In genomic region chr13:114604037-114604694, GRCm38 (mm10) we compare ENCODE assay signal across 19 mouse cellular contexts.
DNase-seq lines count a peak whose midpoint lies in the region; ATAC-seq and TF ChIP-seq lines count a peak whose summit lies in the region.
"Had no signal": no experiment of that assay in that cellular context is flagged by ENCODE, and none has a peak within 500 bp of the region (broad histone marks: within the 10 kb centered on the region; RNA-seq: fewer than 3 reads in every experiment).

No protein-coding gene starts in this region.

- DNase-seq in forebrain, embryonic 10.5 days (ENCODE audit: extremely low spot score, low spot score) = no peak
- DNase-seq in midbrain, embryonic 14.5 days = peak; percentile 0
- DNase-seq in forebrain, postnatal 0 days = peak; percentile 80
- DNase-seq in adrenal gland, adult 18-20 months (ENCODE audit: low spot score in 2 of 2) = no peak
- DNase-seq: adrenal gland, adult 2 months; adrenal gland, postnatal 25 days; cerebellum, adult 11-12 months; cerebellum, adult 9-10 months; gastrocnemius, postnatal 25 days; heart, postnatal 36 days; kidney, adult 11 months had no signal

- H3K27ac ChIP-seq in forebrain, embryonic 15.5 days (replicated peaks) = no peak overlapping the region
- H3K27ac ChIP-seq in forebrain, embryonic 10.5 days = no peak overlapping the region
- no peak overlapping the region for H3K27ac ChIP-seq in midbrain, embryonic 14.5 days (replicated peaks; ENCODE audit: low read depth, low read length)
- H3K27ac ChIP-seq in midbrain, embryonic 16.5 days (ENCODE audit: low read length) = no peak overlapping the region
- H3K27ac ChIP-seq in forebrain, postnatal 0 days (ENCODE audit: low read depth, low read length) = no peak overlapping the region
- H3K27ac ChIP-seq: embryonic facial prominence, embryonic 12.5 days; heart, embryonic 13.5 days had no signal

- H3K9ac ChIP-seq in forebrain, embryonic 15.5 days (replicated peaks) = no peak overlapping the region
- H3K9ac ChIP-seq in midbrain, embryonic 14.5 days (replicated peaks; ENCODE audit: low read length) = no peak overlapping the region
- no peak overlapping the region for H3K9ac ChIP-seq in midbrain, embryonic 16.5 days (ENCODE audit: low read depth, low read length)
- H3K9ac ChIP-seq in forebrain, postnatal 0 days = no peak overlapping the region
- H3K9ac ChIP-seq: embryonic facial prominence, embryonic 12.5 days; heart, embryonic 13.5 days had no signal

- 63% methylated on average over 11 of the region's 11 CpGs for WGBS in forebrain, embryonic 15.5 days
- WGBS in forebrain, embryonic 10.5 days = 90% methylated on average over 11 of the region's 11 CpGs
- 82% methylated on average over 11 of the region's 11 CpGs for WGBS in midbrain, embryonic 14.5 days
- WGBS in midbrain, embryonic 16.5 days = 75% methylated on average over 11 of the region's 11 CpGs
- WGBS in forebrain, postnatal 0 days = 47% methylated on average over 11 of the region's 11 CpGs

- ATAC-seq in forebrain, embryonic 15.5 days (replicated peaks) = peak; percentile 75
- no peak for ATAC-seq in midbrain, embryonic 14.5 days (ENCODE audit: low FRiP score, low TSS enrichment)
- no peak for ATAC-seq in midbrain, embryonic 16.5 days
- ATAC-seq in forebrain, postnatal 0 days = peak; percentile 92
- ATAC-seq: activated CD4-positive, CD25-positive, alpha-beta regulatory T cell, adult 4 months; hindbrain, embryonic 16.5 days; Patski had no signal

- H3K27me3 ChIP-seq in forebrain, embryonic 15.5 days = no peaks in the 10 kb centered on the region
- H3K27me3 ChIP-seq in forebrain, embryonic 10.5 days (ENCODE audit: poor library complexity, severe bottlenecking) = no peaks in the 10 kb centered on the region
- H3K27me3 ChIP-seq in midbrain, embryonic 14.5 days (ENCODE audit: control insufficient read depth, insufficient read depth, low read length) = no peaks in the 10 kb centered on the region
- H3K27me3 ChIP-seq in midbrain, embryonic 16.5 days (ENCODE audit: control insufficient read depth, insufficient read depth, low read depth, low read length) = no peaks in the 10 kb centered on the region
- no peaks in the 10 kb centered on the region for H3K27me3 ChIP-seq in forebrain, postnatal 0 days (ENCODE audit: insufficient read depth, low read length)
- H3K27me3 ChIP-seq: CH12.LX; embryonic facial prominence, embryonic 12.5 days; heart, embryonic 13.5 days; Patski had no signal

- H3K36me3 ChIP-seq in forebrain, embryonic 15.5 days = no peaks in the 10 kb centered on the region
- H3K36me3 ChIP-seq in forebrain, embryonic 10.5 days (replicated peaks) = no peaks in the 10 kb centered on the region
- H3K36me3 ChIP-seq in midbrain, embryonic 14.5 days (ENCODE audit: control insufficient read depth, insufficient read depth, low read length) = no peaks in the 10 kb centered on the region
- H3K36me3 ChIP-seq in midbrain, embryonic 16.5 days (ENCODE audit: control insufficient read depth, insufficient read depth, low read length) = no peaks in the 10 kb centered on the region
- H3K36me3 ChIP-seq in forebrain, postnatal 0 days (ENCODE audit: insufficient read depth) = no peaks in the 10 kb centered on the region
- H3K36me3 ChIP-seq: embryonic facial prominence, embryonic 12.5 days; heart, embryonic 13.5 days had no signal

- H3K4me1 ChIP-seq in forebrain, embryonic 15.5 days = peaks cover 3% of the 10 kb centered on the region; the same call in 1 of the 2 replicates
- no peaks in the 10 kb centered on the region for H3K4me1 ChIP-seq in forebrain, embryonic 10.5 days
- no peaks in the 10 kb centered on the region for H3K4me1 ChIP-seq in midbrain, embryonic 14.5 days (ENCODE audit: control insufficient read depth, insufficient read depth, low read length)
- no peaks in the 10 kb centered on the region for H3K4me1 ChIP-seq in midbrain, embryonic 16.5 days (ENCODE audit: control insufficient read depth, insufficient read depth, low read length)
- H3K4me1 ChIP-seq in forebrain, postnatal 0 days (ENCODE audit: insufficient read depth) = no peaks in the 10 kb centered on the region
- H3K4me1 ChIP-seq: embryonic facial prominence, embryonic 12.5 days; heart, embryonic 13.5 days had no signal

- H3K9me3 ChIP-seq in forebrain, embryonic 15.5 days = no peaks in the 10 kb centered on the region
- H3K9me3 ChIP-seq in forebrain, embryonic 10.5 days = no peaks in the 10 kb centered on the region
- H3K9me3 ChIP-seq in midbrain, embryonic 14.5 days (ENCODE audit: control insufficient read depth, low read length) = no peaks in the 10 kb centered on the region
- no peaks in the 10 kb centered on the region for H3K9me3 ChIP-seq in midbrain, embryonic 16.5 days (replicated peaks; ENCODE audit: control insufficient read depth, low read length, poor library complexity, severe bottlenecking)
- H3K9me3 ChIP-seq in forebrain, postnatal 0 days (ENCODE audit: low read length) = no peaks in the 10 kb centered on the region
- H3K9me3 ChIP-seq: embryonic facial prominence, embryonic 12.5 days; heart, embryonic 13.5 days had no signal

- H3K4me2 ChIP-seq in forebrain, embryonic 15.5 days (replicated peaks) = no peak overlapping the region
- H3K4me2 ChIP-seq in midbrain, embryonic 14.5 days (ENCODE audit: low read length) = no peak overlapping the region
- H3K4me2 ChIP-seq in midbrain, embryonic 16.5 days (ENCODE audit: low read length) = no peak overlapping the region
- H3K4me2 ChIP-seq in forebrain, postnatal 0 days (ENCODE audit: low read depth) = no peak overlapping the region
- H3K4me2 ChIP-seq: embryonic facial prominence, embryonic 12.5 days; heart, embryonic 13.5 days had no signal

- TF ChIP-seq CTCF in forebrain, postnatal 0 days (IDR thresholded peaks at IDR 0.05; ENCODE audit: low read depth) = no peak

- no peak overlapping the region for H3K4me3 ChIP-seq in forebrain, embryonic 15.5 days
- H3K4me3 ChIP-seq in forebrain, embryonic 10.5 days = no peak overlapping the region
- no peak overlapping the region for H3K4me3 ChIP-seq in midbrain, embryonic 14.5 days (replicated peaks; ENCODE audit: low read depth, low read length)
- no peak overlapping the region for H3K4me3 ChIP-seq in midbrain, embryonic 16.5 days (ENCODE audit: low read depth, low read length)
- no peak overlapping the region for H3K4me3 ChIP-seq in forebrain, postnatal 0 days (ENCODE audit: low read depth, low read length)
- H3K4me3 ChIP-seq: embryonic facial prominence, embryonic 12.5 days; heart, embryonic 13.5 days had no signal

Comparison
In these comparisons a context has a peak if more than half of its experiments do, and no peak if none do; other contexts are left out.
1. DNase-seq: peak in midbrain, embryonic 14.5 days (single experiment) and forebrain, postnatal 0 days (single experiment); none in forebrain, embryonic 10.5 days (single experiment) and adrenal gland, adult 18-20 months (0 of 2).
2. ATAC-seq: peak in forebrain, embryonic 15.5 days (single experiment) and forebrain, postnatal 0 days (single experiment); none in midbrain, embryonic 14.5 days (single experiment) and midbrain, embryonic 16.5 days (single experiment).